In genomic region chr4:97282643-97283042, GRCm38 (mm10) we compare ENCODE assay signal across 15 mouse cellular contexts.
DNase-seq lines count a peak whose midpoint lies in the region; ATAC-seq and TF ChIP-seq lines count a peak whose summit lies in the region.
"Had no signal": no experiment of that assay in that cellular context is flagged by ENCODE, and none has a peak within 500 bp of the region (broad histone marks: within the 10 kb centered on the region; RNA-seq: fewer than 3 reads in every experiment).

No protein-coding gene starts in this region.

- ATAC-seq in limb, embryonic 14.5 days (ENCODE audit: low FRiP score, low read depth): no peak
- ATAC-seq in forebrain, postnatal 0 days: peak; percentile 82
- ATAC-seq: midbrain, embryonic 13.5 days had no signal

- no peaks in the 10 kb centered on the region for H3K36me3 ChIP-seq in limb, embryonic 14.5 days (ENCODE audit: control insufficient read depth, insufficient read depth, low read length)
- no peaks in the 10 kb centered on the region for H3K36me3 ChIP-seq in limb, embryonic 10.5 days
- H3K36me3 ChIP-seq in forebrain, postnatal 0 days (ENCODE audit: insufficient read depth): no peaks in the 10 kb centered on the region
- H3K36me3 ChIP-seq: G1E; limb, embryonic 13.5 days; lung, embryonic 15.5 days; midbrain, embryonic 13.5 days had no signal

- no peaks in the 10 kb centered on the region for H3K27me3 ChIP-seq in limb, embryonic 14.5 days (ENCODE audit: control insufficient read depth, insufficient read depth, low read length)
- no peaks in the 10 kb centered on the region for H3K27me3 ChIP-seq in limb, embryonic 10.5 days (ENCODE audit: low read depth, poor library complexity, severe bottlenecking)
- H3K27me3 ChIP-seq in forebrain, postnatal 0 days (ENCODE audit: insufficient read depth, low read length): no peaks in the 10 kb centered on the region
- H3K27me3 ChIP-seq: limb, embryonic 13.5 days; lung, embryonic 15.5 days; midbrain, embryonic 13.5 days had no signal

- H3K9ac ChIP-seq in limb, embryonic 14.5 days (ENCODE audit: low read depth, low read length, severe bottlenecking): no peak overlapping the region
- H3K9ac ChIP-seq in forebrain, postnatal 0 days: no peak overlapping the region
- H3K9ac ChIP-seq: limb, embryonic 13.5 days; lung, embryonic 15.5 days; midbrain, embryonic 13.5 days had no signal

- peaks cover 9% of the 10 kb centered on the region; the same call in 1 of the 2 replicates for H3K4me1 ChIP-seq in limb, embryonic 14.5 days (ENCODE audit: control insufficient read depth, insufficient read depth, low read length)
- no peaks in the 10 kb centered on the region for H3K4me1 ChIP-seq in limb, embryonic 10.5 days
- no peaks in the 10 kb centered on the region; the same call in none of the 2 replicates for H3K4me1 ChIP-seq in forebrain, postnatal 0 days (ENCODE audit: insufficient read depth)
- H3K4me1 ChIP-seq: limb, embryonic 13.5 days; lung, embryonic 15.5 days had no signal

- no peak for TF ChIP-seq CTCF in gastrocnemius, adult 2 months (IDR thresholded peaks at IDR 0.05)
- TF ChIP-seq CTCF in brain, embryonic 14.5 days (IDR thresholded peaks at IDR 0.05; ENCODE audit: borderline replicate concordance, extremely low read depth, insufficient read depth, insufficient read length): no peak
- no peak for TF ChIP-seq CTCF in forebrain, postnatal 0 days (IDR thresholded peaks at IDR 0.05; ENCODE audit: low read depth)

- TF ChIP-seq POLR2A in limb, embryonic 14.5 days (IDR thresholded peaks at IDR 0.05; ENCODE audit: borderline replicate concordance, extremely low read depth, insufficient read depth, insufficient read length): no peak
- TF ChIP-seq POLR2A in brain, embryonic 14.5 days (IDR thresholded peaks at IDR 0.05; ENCODE audit: borderline replicate concordance, extremely low read depth, insufficient read depth, insufficient read length, poor library complexity, severe bottlenecking): no peak

- DNase-seq in gastrocnemius, postnatal 25 days: peak; percentile 8
- no peak for DNase-seq in gastrocnemius, adult 2 months
- DNase-seq in limb, embryonic 14.5 days (ENCODE audit: low spot score): peak; percentile 56
- DNase-seq in limb, embryonic 10.5 days (ENCODE audit: low spot score): no peak
- DNase-seq in brain, embryonic 14.5 days (ENCODE audit: low read depth): peak; percentile 91
- peak; percentile 66 for DNase-seq in forebrain, postnatal 0 days
- no peak for DNase-seq in left cerebral cortex, postnatal 14 days (ENCODE audit: low spot score in 2 of 2)
- no peak for DNase-seq in MN1 (ENCODE audit: low spot score)
- DNase-seq: adrenal gland, postnatal 14 days; thymus, postnatal 14 days had no signal

- H3K27ac ChIP-seq in gastrocnemius, adult 2 months: no peak overlapping the region
- H3K27ac ChIP-seq in limb, embryonic 14.5 days (replicated peaks; ENCODE audit: low read depth, low read length): no peak overlapping the region
- no peak overlapping the region for H3K27ac ChIP-seq in limb, embryonic 10.5 days
- H3K27ac ChIP-seq in forebrain, postnatal 0 days (ENCODE audit: low read depth, low read length): no peak overlapping the region
- H3K27ac ChIP-seq: kidney, postnatal 0 days; limb, embryonic 13.5 days; lung, embryonic 15.5 days; midbrain, embryonic 13.5 days had no signal

- H3K4me2 ChIP-seq in limb, embryonic 14.5 days (replicated peaks; ENCODE audit: low read depth, low read length, severe bottlenecking): no peak overlapping the region
- no peak overlapping the region for H3K4me2 ChIP-seq in forebrain, postnatal 0 days (ENCODE audit: low read depth)
- H3K4me2 ChIP-seq: limb, embryonic 13.5 days; lung, embryonic 15.5 days; midbrain, embryonic 13.5 days had no signal

- H3K9me3 ChIP-seq in limb, embryonic 14.5 days (ENCODE audit: control insufficient read depth, low read length): no peaks in the 10 kb centered on the region
- no peaks in the 10 kb centered on the region for H3K9me3 ChIP-seq in limb, embryonic 10.5 days (replicated peaks)
- H3K9me3 ChIP-seq in forebrain, postnatal 0 days (ENCODE audit: low read length): no peaks in the 10 kb centered on the region
- H3K9me3 ChIP-seq: limb, embryonic 13.5 days; lung, embryonic 15.5 days; midbrain, embryonic 13.5 days had no signal

- intact Hi-C loops in gastrocnemius, adult 2 months (cut with DNase I): no loop called here
- intact Hi-C loops in left cerebral cortex, postnatal 14 days (cut with DNase I): no loop called here

- 50% methylated on average over 3 of the region's 3 CpGs for WGBS in limb, embryonic 14.5 days
- 91% methylated on average over 3 of the region's 3 CpGs for WGBS in limb, embryonic 10.5 days
- 13% methylated on average over 3 of the region's 3 CpGs for WGBS in forebrain, postnatal 0 days

- no peak overlapping the region for H3K4me3 ChIP-seq in gastrocnemius, adult 2 months
- no peak overlapping the region for H3K4me3 ChIP-seq in limb, embryonic 14.5 days (replicated peaks; ENCODE audit: low read length)
- H3K4me3 ChIP-seq in limb, embryonic 10.5 days: no peak overlapping the region
- H3K4me3 ChIP-seq in forebrain, postnatal 0 days (ENCODE audit: low read depth, low read length): no peak overlapping the region
- H3K4me3 ChIP-seq: limb, embryonic 13.5 days; lung, embryonic 15.5 days; midbrain, embryonic 13.5 days had no signal

Comparison
In these comparisons a context has a peak if more than half of its experiments do, and no peak if none do; other contexts are left out.
1. DNase-seq: peak in gastrocnemius, postnatal 25 days (single experiment), limb, embryonic 14.5 days (single experiment), brain, embryonic 14.5 days (single experiment) and forebrain, postnatal 0 days (single experiment); none in gastrocnemius, adult 2 months (single experiment), limb, embryonic 10.5 days (single experiment), left cerebral cortex, postnatal 14 days (0 of 2) and MN1 (single experiment).